Mouse (Mus musculus) 416B (cell line): Measurements from ENCODE around the gene Tex12.

Experiments
- DNase-seq: peaks from one replicate; pipeline ENCODE4 v3.0.0; 2011; ENCODE audit warnings: low read depth

The Tex12 gene

GRCm38 (mm10) chr9:50507570-50507969, 53.6 kb downstream of the Tex12 start:
- no peak for DNase-seq
